Mouse (Mus musculus): ENCODE data around the gene Mrps24.

DNA sequence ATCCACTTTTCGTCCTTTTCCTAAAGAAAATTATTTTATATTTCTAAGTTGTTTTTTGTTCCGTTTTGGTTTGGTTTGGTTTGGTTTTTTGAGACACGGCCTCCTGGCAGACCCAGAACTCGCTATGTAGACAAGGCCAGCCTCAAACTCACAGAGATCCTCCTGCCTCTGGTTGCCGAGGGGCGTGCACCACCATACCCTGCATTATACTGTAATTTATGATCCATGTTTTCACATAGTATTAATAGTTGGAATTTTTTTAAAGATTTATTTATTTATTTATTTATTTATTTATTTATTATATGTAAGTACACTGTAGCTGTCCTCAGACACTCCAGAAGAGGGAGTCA is 47.1 kb upstream of the Mrps24 start:
- TF ChIP-seq EP300 (IDR thresholded peaks at IDR 0.05; ENCODE audit: insufficient read depth, low read depth, low read length): no peak
- TF ChIP-seq CTCF (IDR thresholded peaks at IDR 0.05; ENCODE audit: low read depth, low read length): no peak
- no peak for TF ChIP-seq POLR2A (IDR thresholded peaks at IDR 0.05; ENCODE audit: insufficient read depth, low read length)

All from ES-Bruce4 (cell line).